Mouse (Mus musculus) WW6 (cell line): ENCODE results near the gene Hist2h2aa1.
"Not testable (repeated sequence)": the region's sequence is repeated elsewhere in the genome, so short reads cannot be mapped to it uniquely, and the experiment has no call there.

Source experiments
- DNase-seq: peaks from one replicate; pipeline ENCODE4 v3.0.0-alpha.2; 2013; ENCODE audit warnings: low read depth, low spot score

Hist2h2aa1 gene

DNA sequence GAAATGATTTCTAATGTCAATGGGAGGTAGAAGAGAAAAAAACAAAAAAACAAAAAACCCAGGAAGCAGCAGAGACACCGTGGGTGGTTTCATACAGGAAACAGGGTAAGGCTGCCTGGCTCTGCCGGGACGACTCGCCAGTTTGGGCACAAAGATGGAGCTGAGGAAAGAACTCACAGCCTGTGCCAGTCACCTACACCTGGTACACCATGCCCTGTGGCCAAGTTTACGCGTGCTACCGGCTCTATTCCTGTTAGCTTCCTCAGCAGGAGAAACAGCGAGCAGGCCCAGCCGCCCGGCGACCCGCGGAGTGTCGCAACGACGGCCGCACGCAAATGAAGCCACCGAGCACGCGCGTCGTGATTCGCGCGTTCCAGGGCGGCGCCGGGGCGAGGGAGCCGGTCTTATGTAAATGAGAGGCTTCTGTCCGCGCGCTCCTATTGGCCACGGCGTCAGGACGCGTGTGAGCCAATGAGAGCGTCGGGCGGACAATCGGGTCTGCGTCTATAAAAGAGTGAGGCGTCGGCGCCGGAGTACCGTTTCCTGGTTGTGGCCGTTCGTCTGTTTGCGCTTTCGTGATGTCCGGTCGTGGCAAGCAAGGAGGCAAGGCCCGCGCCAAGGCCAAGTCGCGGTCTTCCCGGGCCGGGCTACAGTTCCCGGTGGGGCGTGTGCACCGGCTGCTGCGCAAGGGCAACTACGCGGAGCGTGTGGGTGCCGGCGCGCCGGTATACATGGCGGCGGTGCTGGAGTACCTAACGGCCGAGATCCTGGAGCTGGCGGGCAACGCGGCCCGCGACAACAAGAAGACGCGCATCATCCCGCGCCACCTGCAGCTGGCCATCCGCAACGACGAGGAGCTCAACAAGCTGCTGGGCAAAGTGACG, at the start of gene Hist2h2aa1:
TSS of gene Hist2h2aa1 (plus strand) at position 495 of the 884 bp plus-strand sequence.
- not testable (repeated sequence) for DNase-seq

GRCm38 (mm10) chr3:96195616-96196313, 49.5 kb upstream of the Hist2h2aa1 start:
- no peak for DNase-seq

DNA sequence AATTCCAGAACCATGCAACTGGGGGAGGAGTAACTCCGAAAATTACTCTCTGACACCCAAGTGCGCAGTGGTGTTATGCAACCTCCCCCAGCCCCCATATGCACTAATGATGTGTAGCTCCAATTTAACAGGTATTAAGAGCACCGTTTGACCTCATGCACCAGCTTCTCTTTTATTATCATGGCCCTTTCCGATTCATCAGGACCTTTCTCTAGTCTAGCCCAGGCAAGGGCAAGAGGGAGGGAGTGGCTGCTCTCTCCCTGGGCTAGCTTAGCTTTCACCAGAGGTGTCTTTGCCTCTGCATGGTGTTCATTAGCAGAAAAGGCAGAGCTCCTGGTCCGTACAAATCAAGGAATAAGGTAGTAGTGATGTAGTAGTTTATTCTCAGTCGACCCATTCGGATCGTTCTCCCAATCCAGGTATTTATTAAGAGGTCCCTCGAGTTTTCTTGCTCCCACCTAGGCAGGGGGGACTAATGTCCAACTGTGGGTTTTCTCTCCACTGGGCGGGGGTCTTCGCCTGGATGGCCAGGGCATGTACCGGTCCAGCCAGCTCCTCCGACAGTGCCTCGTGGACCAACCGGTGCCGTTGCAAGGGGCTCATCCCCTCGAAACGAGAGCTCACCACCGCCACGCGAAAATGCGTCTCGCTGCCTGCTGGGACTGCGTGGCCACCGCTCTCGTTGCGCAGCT, 48.7 kb upstream of the Hist2h2aa1 start:
- no peak for DNase-seq

- DNase-seq: no peak
Measured at GRCm38 (mm10) chr3:96197129-96197749, 48.1 kb upstream of the Hist2h2aa1 start.

DNA sequence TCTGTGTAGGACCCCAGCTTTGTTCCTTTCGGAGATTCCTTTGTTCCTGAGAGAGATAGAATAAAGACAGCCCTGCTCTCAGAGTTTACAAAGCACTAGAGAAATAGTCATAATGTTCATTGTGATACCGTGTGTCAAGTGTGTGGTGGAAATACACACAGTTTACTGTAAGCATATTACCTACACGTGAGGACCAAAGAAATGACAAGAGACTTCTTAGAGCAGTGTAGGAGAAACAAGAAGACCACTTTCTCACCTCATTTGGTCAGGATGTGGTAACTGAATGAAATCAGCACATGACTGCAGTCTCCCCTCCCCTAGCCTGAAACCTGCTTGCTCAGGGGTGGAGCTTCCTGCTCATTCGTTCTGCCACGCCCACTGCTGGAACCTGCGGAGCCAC, 47.1 kb upstream of the Hist2h2aa1 start:
- DNase-seq: no peak

- DNase-seq: not testable (repeated sequence)
Measured at GRCm38 (mm10) chr3:96198601-96199251, 46.6 kb upstream of the Hist2h2aa1 start.

- DNase-seq: no peak
Measured at GRCm38 (mm10) chr3:96199731-96200130, 45.6 kb upstream of the Hist2h2aa1 start.

- DNase-seq: no peak
Measured at GRCm38 (mm10) chr3:96207819-96208218, 37.5 kb upstream of the Hist2h2aa1 start.

DNA sequence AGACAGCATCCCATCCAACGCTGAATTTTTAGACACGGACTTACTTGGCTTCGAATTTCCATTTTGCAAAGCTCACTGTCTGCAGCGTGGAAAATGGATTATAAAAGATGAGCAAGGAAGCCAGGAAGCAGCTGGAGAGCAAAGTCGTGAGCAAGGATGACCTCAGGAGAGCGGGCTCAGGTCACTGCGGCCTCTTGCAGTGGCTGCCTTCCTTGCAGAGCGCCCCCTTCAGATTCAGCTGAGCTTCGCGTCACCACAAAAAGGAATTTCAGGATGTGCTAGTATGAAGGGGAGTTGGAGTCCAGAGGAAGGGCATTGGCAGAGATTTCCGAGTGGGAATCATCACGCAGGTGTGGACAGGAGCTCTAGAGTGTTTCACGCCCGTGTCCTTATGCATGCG, 36.1 kb upstream of the Hist2h2aa1 start:
- DNase-seq: no peak

- no peak for DNase-seq
Measured at GRCm38 (mm10) chr3:96219191-96219641, 26.1 kb upstream of the Hist2h2aa1 start.

DNA sequence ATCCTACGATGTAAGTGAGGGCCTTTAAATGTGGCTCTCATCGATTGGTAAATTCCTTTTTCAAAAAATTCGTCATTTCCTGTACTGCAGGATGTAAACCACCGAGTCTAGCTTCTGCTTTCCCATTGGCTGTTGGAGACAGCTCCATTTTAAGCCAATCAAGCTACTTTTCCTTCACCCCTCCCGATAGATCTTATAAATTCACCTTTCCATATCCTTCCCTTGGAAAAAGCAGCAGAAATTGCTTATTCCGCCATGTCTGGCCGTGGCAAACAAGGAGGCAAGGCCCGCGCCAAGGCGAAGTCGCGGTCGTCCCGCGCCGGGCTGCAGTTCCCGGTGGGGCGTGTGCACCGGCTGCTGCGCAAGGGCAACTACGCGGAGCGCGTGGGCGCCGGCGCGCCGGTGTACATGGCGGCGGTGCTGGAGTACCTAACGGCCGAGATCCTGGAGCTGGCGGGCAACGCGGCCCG, 25.6 kb upstream of the Hist2h2aa1 start, which contains the start of the genes Bola1 and Hist2h2ab:
TSS of gene Bola1 (minus strand) at position 49 of the 470 bp plus-strand sequence.
TSS of gene Hist2h2ab (plus strand) at position 205 of the 470 bp plus-strand sequence.
- no peak for DNase-seq

DNA sequence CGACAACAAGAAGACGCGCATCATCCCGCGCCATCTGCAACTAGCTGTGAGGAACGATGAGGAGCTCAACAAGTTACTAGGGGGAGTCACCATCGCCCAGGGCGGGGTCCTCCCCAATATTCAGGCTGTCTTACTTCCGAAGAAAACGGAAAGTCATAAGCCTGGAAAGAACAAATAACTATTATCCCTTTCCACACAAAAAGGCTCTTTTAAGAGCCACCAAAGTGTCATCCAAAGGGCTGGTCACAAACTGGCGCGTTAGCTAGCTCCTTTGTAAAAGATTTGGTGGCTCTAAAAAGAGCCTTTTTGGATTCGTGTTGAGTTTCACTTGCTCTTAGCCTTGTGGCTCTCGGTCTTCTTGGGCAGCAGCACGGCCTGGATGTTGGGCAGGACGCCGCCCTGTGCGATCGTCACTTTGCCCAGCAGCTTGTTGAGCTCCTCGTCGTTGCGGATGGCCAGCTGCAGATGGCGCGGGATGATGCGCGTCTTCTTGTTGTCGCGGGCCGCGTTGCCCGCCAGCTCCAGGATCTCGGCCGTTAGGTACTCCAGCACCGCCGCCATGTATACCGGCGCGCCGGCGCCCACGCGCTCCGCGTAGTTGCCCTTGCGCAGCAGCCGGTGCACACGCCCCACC, 25.0 kb upstream of the Hist2h2aa1 start:
- DNase-seq: not testable (repeated sequence)

DNA sequence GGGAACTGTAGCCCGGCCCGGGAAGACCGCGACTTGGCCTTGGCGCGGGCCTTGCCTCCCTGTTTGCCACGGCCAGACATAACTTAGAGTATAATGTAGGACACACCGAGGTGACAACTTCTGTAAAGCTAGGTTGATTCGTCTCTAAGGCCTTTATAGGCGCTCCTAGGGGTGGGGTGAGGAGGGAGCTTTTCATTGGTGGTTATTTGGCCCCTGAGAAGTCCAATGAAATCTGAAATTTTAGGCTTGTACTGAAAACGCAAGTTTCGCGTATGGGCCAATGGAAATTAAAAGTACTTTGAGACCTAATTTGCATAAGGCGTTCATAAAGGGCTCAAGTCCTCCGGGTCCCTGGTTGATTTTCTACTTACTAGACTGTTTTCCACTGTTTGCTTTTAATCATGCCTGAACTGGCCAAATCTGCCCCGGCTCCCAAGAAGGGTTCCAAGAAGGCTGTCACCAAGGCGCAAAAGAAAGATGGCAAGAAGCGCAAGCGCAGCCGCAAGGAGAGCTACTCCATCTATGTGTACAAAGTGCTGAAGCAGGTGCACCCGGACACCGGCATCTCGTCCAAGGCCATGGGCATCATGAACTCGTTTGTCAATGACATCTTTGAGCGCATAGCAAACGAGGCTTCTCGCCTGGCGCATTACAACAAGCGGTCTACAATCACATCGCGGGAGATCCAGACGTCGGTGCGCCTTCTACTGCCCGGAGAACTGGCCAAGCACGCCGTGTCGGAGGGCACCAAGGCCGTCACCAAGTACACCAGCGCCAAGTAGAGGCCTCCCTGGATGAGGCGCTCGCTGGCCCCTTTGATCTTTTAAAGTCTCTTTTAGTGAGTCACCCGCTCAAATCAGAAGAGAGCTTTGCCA, 24.3 kb upstream of the Hist2h2aa1 start, which contains the start of the genes Hist2h2ac and Hist2h2be:
TSS of gene Hist2h2ac (minus strand) at position 116 of the 875 bp plus-strand sequence.
TSS of gene Hist2h2be (plus strand) at position 355 of the 875 bp plus-strand sequence.
- no peak for DNase-seq

- no peak for DNase-seq
Measured at GRCm38 (mm10) chr3:96221640-96222038, 23.7 kb upstream of the Hist2h2aa1 start.

DNA sequence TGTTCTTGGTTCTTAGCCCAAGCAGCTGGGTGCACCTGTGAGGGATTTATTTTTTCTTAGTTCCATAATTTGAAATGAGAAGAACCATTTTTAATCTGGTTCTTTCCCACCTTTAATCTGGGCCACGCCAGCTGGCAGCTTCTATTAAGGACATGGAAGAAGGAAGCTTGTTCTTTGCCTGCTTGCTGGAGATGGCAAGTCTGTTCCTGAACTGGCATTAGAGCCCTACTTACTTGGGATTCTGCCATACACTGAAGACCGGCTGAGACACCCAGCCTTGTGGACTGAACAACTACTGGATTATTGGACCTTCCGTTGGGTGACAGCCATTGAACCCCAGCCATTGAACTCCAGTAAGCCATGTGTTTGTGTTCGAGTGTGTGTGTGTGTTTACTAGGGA, 22.5 kb upstream of the Hist2h2aa1 start:
- no peak for DNase-seq

GRCm38 (mm10) chr3:96225421-96225820, 19.9 kb upstream of the Hist2h2aa1 start:
- DNase-seq: no peak

DNA sequence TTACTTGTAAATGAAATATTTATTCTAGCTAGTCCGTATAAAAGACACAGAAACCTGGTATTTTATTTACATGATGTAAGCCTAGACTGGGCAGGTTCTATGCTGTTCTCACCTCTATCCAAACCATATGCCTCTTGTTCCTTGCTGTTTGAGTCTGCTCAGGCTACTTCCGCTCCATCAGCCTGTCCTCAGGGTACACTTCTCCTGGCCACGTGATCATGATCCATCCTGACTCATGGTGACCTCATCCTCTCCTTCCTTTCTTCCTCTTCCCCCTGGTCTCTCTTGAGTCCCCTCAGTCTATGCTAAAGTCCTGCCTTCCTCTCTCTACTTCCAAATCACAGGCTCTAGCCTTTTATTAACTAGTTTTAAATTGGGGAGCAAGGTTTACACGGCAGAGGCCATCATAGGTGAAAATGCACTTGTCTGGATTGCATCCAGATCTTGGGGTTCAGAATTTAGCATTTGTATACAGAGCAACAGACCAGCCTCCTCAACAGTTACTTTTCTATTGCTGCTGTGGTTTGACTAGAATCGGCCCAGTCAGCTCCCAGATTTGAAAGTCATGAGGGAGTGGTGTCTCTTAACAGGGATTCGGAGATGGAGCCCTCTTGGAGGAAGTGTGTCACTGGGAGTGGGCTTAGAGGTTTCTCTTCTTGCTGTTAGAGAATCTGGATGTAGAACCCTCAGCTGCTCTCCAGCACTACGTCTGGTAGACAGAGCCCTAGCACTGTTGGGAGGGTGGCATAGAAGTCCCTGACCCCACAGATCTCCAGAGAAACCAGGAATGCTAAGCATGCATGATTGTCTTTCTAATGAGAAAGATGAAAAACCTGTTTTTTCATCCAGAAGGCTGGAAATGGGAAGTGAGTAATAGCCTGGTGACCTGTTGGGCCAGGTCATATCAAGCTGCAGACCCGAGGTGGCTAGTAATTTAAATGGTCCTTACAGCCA, 18.3 kb upstream of the Hist2h2aa1 start:
- DNase-seq: no peak

DNA sequence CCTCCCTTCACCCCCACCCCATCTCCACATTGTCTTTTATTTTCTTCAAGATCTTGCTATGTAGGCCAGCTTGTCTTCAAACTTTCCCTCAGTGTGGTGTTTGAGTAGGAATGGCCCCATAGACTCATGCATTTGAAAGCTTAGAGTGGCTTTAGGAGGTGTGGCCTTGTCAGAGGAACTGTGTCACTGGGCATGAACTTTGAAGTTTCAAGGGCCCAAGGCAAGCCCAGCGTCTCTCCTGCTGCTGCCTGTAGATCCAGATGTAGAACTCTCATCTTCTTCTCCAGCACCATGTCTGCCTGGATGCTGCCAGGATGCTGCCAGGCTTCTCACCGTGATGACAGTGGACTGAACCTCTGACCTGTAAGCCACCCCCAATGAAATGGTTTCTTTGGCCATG, 16.5 kb upstream of the Hist2h2aa1 start:
- DNase-seq: no peak
